Mouse (Mus musculus) lung, postnatal 0 days (tissue): ENCODE measurements at regions not wholly inside any gene's neighbourhood (a gene's known extent, or its start where the extent isn't known, plus 50 kb on each side); places are given as distances from the start of the nearest gene placed in this dataset.
A peak's percentile ranks its signal among the peaks of the same experiment; 100 is the strongest.

Experiments
- ATAC-seq: fragments of 200-750 bp; cut with Nextera tagmentation; 2 replicates; pipeline ENCODE4 v1.8.0; 2017; ENCODE audit warnings: moderate library complexity
- DNase-seq: peaks from one replicate; pipeline ENCODE4 v3.0.0-alpha.2; 2016; ENCODE audit warnings: low spot score
- H3K27ac ChIP-seq: fragments of 300-500 bp; sonication (generic); 2 replicates; pipeline ENCODE4 v1.5.1; 2014; ENCODE audit warnings: antibody characterized with exemption, mild to moderate bottlenecking, low read length, mixed read lengths
- H3K27me3 ChIP-seq: fragments of 300-500 bp; sonication (generic); replicated peaks from 2 replicates; pipeline ENCODE4 v1.6.1; 2014; ENCODE audit warnings: low read length, mixed read lengths; ENCODE audit not compliant: insufficient read depth
- H3K36me3 ChIP-seq: fragments of 300-500 bp; sonication (generic); 2 replicates; pipeline ENCODE4 v1.6.1; 2014; ENCODE audit warnings: low read length, mixed read lengths; ENCODE audit not compliant: insufficient read depth
- H3K4me1 ChIP-seq: fragments of 300-500 bp; sonication (generic); 2 replicates; pipeline ENCODE4 v1.6.1; 2014; ENCODE audit warnings: antibody characterized with exemption, low read depth, low read length, mixed read lengths; ENCODE audit not compliant: insufficient read depth
- H3K4me2 ChIP-seq: fragments of 300-500 bp; sonication (generic); replicated peaks from 2 replicates; pipeline ENCODE4 v1.6.1; 2014; ENCODE audit warnings: low read depth, mild to moderate bottlenecking, low read length, moderate library complexity, mixed read lengths
- H3K4me3 ChIP-seq: fragments of 300-500 bp; sonication (generic); 2 replicates; pipeline ENCODE4 v1.5.1; 2014; ENCODE audit warnings: low read depth, low read length
- H3K9ac ChIP-seq: fragments of 300-500 bp; sonication (generic); replicated peaks from 2 replicates; pipeline ENCODE4 v1.6.1; 2014; ENCODE audit warnings: low read depth, mild to moderate bottlenecking
- H3K9me3 ChIP-seq: fragments of 300-500 bp; sonication (generic); 2 replicates; pipeline ENCODE4 v1.6.1; 2016; ENCODE audit warnings: low read length, mixed read lengths
- CTCF ChIP-seq: IDR thresholded peaks from 2 replicates; pipeline ENCODE4 v1.5.1; 2016; ENCODE audit warnings: antibody characterized with exemption, mild to moderate bottlenecking
- EP300 ChIP-seq: IDR thresholded peaks from 2 replicates; pipeline ENCODE4 v1.6.1; 2016; ENCODE audit warnings: antibody characterized with exemption, mild to moderate bottlenecking, control low read depth
- WGBS: fragments of 180-500 bp; shearing (Covaris S2); extraction: QIAGEN DNeasy Blood & Tissue Kit; methylation state at CpG from one replicate; pipeline ENCODE4 v1.1.7; 2014; 5-methylcytosine and 5-hydroxymethylcytosine counted together

- Histone ChIP-seq H3K4me3 (no peak overlapping the region), H3K27me3 (no peaks in the 10 kb centered on the region), H3K9me3 (no peaks in the 10 kb centered on the region), H3K27ac (no peak overlapping the region), H3K4me1 (peaks cover 8% of the 10 kb centered on the region; the same call in 1 of the 2 replicates), H3K9ac (no peak overlapping the region), H3K36me3 (no peaks in the 10 kb centered on the region), H3K4me2 (no peak overlapping the region)
- ATAC-seq (no peak), DNase-seq (no peak)
- 54% methylated on average over 2 of the region's 2 CpGs for WGBS
- TF ChIP-seq CTCF (no peak), EP300 (no peak)
Observed at GRCm38 (mm10) chr8:116114502-116114901, 390.3 kb upstream of the Dynlrb2 start.

- DNase-seq: peak; percentile 29
- Histone ChIP-seq H3K4me2 (no peak overlapping the region; the same call in 1 of the 2 replicates), H3K27me3 (no peaks in the 10 kb centered on the region), H3K4me1 (peaks cover 8% of the 10 kb centered on the region; the same call in 1 of the 2 replicates), H3K9me3 (no peaks in the 10 kb centered on the region), H3K4me3 (no peak overlapping the region), H3K27ac (no peak overlapping the region), H3K36me3 (no peaks in the 10 kb centered on the region), H3K9ac (no peak overlapping the region)
- TF ChIP-seq EP300 (no peak), CTCF (no peak)
- 21% methylated on average over 12 of the region's 12 CpGs for WGBS
- peak; percentile 23; the same call in 1 of the 2 replicates for ATAC-seq
Observed at GRCm38 (mm10) chr8:116111168-116111567, 393.6 kb upstream of the Dynlrb2 start.

GRCm38 (mm10) chr8:116096666-116097065, 389.1 kb upstream of the Maf start:
- WGBS: 10% methylated on average over 3 of the region's 3 CpGs
- no peak overlapping the region for H3K4me3 ChIP-seq
- no peaks in the 10 kb centered on the region for H3K9me3 ChIP-seq
- peak; percentile 35; the same call in 1 of the 2 replicates for ATAC-seq
- DNase-seq: peak; percentile 43
- H3K27me3 ChIP-seq: no peaks in the 10 kb centered on the region
- no peak overlapping the region for H3K4me2 ChIP-seq
- H3K4me1 ChIP-seq: 0 out of 2 replicates have a peak, but pooled peaks cover 4% of the 10 kb centered on the region
- no peak overlapping the region for H3K27ac ChIP-seq
- H3K36me3 ChIP-seq: no peaks in the 10 kb centered on the region
- H3K9ac ChIP-seq: no peak overlapping the region
- TF ChIP-seq EP300 (no peak), CTCF (no peak)

GRCm38 (mm10) chr8:116083156-116083555, 375.6 kb upstream of the Maf start:
- 96% methylated on average over 2 of the region's 2 CpGs for WGBS
- Histone ChIP-seq H3K36me3 (no peaks in the 10 kb centered on the region), H3K4me3 (no peak overlapping the region), H3K9ac (no peak overlapping the region), H3K27me3 (no peaks in the 10 kb centered on the region), H3K27ac (no peak overlapping the region), H3K4me1 (no peaks in the 10 kb centered on the region), H3K9me3 (no peaks in the 10 kb centered on the region), H3K4me2 (no peak overlapping the region)
- TF ChIP-seq EP300: no peak
- no peak for TF ChIP-seq CTCF
- DNase-seq (no peak), ATAC-seq (no peak)

GRCm38 (mm10) chr8:116078849-116079407, 371.3 kb upstream of the Maf start:
- DNase-seq: peak; percentile 13
- H3K27ac ChIP-seq: no peak overlapping the region

GRCm38 (mm10) chr8:116071497-116071896, 363.9 kb upstream of the Maf start:
- ATAC-seq (no peak; the same call in 1 of the 2 replicates), DNase-seq (peak; percentile 23)
- H3K9ac ChIP-seq: no peak overlapping the region
- H3K4me3 ChIP-seq: no peak overlapping the region
- H3K4me1 ChIP-seq: no peaks in the 10 kb centered on the region
- TF ChIP-seq CTCF (no peak), EP300 (no peak)
- no peaks in the 10 kb centered on the region for H3K9me3 ChIP-seq
- no peaks in the 10 kb centered on the region for H3K36me3 ChIP-seq
- no peaks in the 10 kb centered on the region for H3K27me3 ChIP-seq
- H3K4me2 ChIP-seq: no peak overlapping the region
- 72% methylated on average over 7 of the region's 7 CpGs for WGBS
- H3K27ac ChIP-seq: no peak overlapping the region

More at GRCm38 (mm10) chr8:116078849-116079407, 371.3 kb upstream of the Maf start:
- Histone ChIP-seq H3K9ac (no peak overlapping the region), H3K4me3 (no peak overlapping the region), H3K9me3 (no peaks in the 10 kb centered on the region), H3K4me2 (no peak overlapping the region), H3K27me3 (no peaks in the 10 kb centered on the region), H3K4me1 (no peaks in the 10 kb centered on the region), H3K36me3 (no peaks in the 10 kb centered on the region)
- WGBS: 20% methylated on average over 5 of the region's 5 CpGs
- TF ChIP-seq EP300 (no peak), CTCF (no peak)
- ATAC-seq: peak; percentile 23; the same call in 1 of the 2 replicates
